Mouse (Mus musculus) granulocyte monocyte progenitor cell, adult 5-6 weeks (primary cell): ENCODE measurements at regions not wholly inside any gene's neighbourhood (a gene's known extent, or its start where the extent isn't known, plus 50 kb on each side); places are given as distances from the start of the nearest gene placed in this dataset.

ENCODE experiments used
- ATAC-seq: replicated peaks from 2 replicates; pipeline ENCODE4 v1.8.0; 2016; ENCODE audit warnings: mild to moderate bottlenecking, moderate TSS enrichment, inconsistent platforms; ENCODE audit not compliant: poor library complexity, severe bottlenecking

DNA sequence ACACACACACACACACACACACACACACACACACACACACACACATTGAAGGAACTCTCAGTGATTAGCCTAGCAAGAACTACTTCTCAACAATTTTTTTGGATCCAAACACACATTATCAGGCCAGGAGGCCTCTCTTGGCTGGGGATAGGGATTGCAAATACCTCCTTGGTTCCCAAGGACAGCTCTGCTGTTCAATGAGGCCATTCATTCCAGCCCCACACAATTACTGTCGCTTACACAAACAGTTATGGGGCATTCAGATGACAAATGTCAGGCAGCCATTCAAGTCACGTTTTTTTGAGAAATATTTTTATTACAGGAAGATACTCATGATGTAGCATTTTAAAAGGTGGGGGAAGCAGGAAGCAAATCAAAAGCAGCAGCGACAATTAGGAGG, 540.1 kb downstream of the Dhx35 start:
- ATAC-seq, result no peak

DNA sequence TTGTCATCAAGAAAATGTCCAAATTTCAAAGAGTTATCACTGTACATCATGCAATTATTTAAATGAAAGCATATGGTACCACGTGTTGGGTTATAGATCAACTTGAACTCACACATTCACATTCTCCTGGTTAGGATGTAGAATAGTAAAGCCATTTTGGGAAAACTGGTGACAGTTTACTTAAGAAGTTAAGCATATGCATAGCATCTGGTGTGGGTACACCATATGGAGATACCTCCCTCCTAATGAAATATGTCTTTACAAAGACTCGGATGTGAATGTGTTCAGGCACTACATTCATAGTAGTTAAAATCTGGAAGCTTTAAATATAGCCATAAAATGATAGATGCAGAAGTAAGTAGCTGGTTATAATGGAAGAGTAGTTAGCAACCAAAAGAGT, 542.0 kb downstream of the Dhx35 start:
- ATAC-seq, result no peak

DNA sequence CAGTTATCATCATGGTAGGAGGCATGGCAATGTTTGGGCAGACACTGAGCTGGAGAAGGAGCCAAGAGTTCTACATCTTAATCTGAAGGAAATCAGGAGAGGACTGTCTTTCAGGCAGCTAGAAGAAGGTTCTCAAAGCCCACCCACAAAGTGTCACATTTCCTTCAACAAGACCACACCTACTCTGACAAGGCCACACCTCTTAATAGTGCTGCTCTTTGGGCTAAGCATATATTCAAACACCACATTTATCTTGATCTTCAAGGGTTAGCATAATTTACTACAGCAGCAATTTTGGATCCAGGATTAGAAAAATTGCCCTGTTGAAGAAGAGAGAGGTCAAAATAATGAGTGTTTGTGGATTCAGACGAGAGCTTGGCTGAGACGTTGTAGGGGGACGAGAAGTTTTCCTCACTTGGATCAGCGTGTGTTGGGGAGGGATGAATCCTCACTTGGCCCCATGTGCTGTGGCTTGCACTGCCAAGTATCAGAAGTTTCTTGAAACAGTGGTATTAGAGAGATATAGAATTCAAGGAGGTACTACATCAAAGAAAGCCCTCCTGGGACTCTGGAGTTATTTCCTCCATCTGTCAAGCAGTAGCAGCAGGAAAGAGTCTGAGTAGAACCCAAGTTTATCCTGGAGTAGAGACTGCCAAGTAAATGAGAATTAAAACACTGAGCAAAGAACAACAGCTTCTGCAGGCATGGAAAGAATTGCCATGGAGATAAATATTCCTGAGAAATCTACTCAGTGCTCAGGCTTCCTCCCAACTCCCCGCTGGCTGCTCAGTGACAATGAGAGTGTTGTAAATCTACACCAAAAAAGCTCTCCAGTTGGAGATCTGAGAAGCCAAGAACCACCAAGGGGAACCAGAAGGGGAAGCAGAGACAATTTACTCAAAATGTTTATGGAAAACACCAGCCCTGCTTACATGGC, 549.3 kb downstream of the Dhx35 start:
- ATAC-seq, result no peak

- ATAC-seq, result no peak
Observed at GRCm38 (mm10) chr2:159354247-159354646, 559.6 kb downstream of the Dhx35 start.

DNA sequence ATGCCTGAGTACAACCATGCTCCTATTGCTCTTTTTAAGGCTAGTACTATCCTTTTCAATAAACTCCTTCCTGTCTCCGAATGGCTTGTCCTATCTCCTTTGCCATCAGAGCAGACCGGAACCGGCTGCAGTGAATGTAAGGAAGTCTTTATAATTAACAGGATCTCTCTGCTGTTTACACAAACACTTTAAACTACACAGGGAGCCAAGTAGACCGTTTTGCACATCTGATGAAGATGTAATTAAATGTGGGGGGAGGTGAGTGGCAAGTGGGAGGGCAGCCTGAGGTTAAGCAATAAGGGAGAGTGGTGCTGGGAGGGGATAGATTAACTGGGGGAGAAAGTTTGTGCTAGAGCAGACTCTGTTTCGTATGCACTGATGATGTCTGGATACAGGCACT, 561.9 kb downstream of the Dhx35 start:
- ATAC-seq, result no peak

DNA sequence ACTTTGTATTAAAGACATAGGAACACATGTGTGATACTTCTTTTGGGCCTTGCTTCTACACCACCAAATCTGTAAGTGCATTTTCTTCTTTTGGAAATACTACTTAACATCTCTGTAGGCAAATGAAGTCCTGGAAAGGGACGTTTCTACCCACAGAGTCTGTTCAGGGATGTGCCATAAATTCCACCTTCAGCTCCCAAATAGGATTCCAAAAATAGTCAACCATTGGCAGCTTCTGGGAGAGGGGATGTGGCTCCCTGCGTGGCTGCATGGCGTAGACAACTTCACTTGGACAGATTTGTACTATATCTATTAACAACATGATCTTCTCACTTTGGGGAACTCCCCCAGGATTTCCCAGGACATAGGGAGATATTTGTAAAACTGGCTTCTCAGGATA, 566.8 kb downstream of the Dhx35 start:
- ATAC-seq, result no peak

DNA sequence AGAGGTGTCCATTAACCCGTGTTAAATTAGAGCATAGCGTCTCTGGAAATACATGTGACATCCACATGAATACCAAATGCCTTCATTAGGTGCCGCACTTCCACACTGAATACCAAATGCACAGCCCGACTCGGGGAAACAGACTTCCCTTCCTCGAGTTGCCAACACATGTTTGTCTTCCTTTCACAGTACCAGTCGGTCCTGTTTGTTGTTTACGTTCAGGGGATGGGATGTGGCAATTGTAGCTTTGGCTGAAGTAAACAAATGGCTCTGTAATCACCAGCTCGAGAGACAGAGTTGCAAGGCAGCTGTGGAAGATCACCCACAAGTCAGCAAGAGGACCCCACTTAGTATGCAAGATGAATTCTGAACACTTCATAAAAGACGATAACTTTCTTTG, 598.3 kb downstream of the Dhx35 start:
- ATAC-seq, result no peak

DNA sequence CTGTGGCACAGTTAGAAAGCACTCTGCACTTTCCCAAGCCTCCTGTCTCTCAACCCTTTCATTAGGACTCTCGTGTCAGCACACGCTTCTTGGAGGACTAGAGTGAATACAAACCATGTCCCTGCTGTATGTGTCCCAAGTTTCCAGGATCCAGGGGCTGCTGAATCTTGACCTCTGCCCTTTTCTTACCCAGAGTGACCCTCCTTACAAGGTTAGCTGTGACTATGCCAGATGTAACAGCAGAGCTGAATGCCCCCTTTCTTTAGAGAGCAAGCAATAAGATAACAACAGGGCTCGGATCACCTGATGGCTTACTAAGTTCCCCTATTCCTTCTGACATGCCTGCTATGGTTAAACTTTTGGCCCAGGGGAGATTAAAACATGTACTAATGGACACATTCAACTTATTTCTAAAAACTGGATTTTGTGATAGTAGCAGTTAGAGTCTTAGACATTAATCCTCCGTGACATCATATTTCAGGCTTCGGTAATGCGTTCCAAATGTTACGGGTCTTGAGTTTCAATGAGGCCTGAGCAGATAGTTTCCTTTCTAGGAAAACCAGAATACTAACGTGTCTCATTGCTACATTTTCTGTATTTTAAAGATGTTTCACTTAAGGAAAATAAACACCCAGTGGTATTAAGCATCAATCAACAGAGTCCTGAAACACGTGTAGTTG, 607.0 kb downstream of the Dhx35 start:
- no peak for ATAC-seq

- ATAC-seq, result no peak
Observed at GRCm38 (mm10) chr2:159404940-159405339, 610.3 kb downstream of the Dhx35 start.

- no peak for ATAC-seq
Observed at GRCm38 (mm10) chr2:159414599-159414998, 620.0 kb downstream of the Dhx35 start.

- no peak for ATAC-seq
Observed at GRCm38 (mm10) chr2:159418371-159418940, 623.8 kb downstream of the Dhx35 start.

DNA sequence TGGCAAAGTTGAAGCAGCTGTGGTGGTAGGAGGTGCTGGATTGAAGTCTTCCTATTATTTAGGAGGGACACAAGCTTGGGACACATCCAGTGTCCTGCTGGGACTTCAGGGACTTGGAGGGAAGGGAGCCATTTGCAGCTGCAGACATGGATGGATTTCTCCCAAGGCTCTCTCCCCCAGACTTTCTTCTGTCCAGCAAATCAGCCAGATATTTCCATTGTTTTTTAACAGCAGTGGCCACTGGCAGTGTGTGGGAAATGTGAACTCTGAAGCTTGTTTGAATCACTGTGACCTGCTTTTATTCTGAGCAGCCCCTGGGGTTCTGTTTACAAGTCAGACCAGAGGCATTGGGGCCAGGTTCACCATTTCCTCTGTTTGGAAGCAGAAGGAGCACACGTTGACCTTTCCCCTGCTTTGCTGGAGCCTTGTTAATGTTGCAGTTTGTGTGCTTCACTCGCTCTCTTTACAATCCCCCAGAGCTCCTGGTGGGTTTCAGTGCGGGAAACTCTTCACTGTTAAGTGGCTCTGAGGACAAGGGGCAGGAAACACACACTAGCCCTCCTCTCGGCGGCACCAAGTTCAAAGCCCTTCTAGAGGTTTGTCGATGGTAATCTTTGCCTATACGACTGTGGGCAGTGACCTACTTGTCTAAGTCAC, 627.8 kb downstream of the Dhx35 start:
- no peak for ATAC-seq

DNA sequence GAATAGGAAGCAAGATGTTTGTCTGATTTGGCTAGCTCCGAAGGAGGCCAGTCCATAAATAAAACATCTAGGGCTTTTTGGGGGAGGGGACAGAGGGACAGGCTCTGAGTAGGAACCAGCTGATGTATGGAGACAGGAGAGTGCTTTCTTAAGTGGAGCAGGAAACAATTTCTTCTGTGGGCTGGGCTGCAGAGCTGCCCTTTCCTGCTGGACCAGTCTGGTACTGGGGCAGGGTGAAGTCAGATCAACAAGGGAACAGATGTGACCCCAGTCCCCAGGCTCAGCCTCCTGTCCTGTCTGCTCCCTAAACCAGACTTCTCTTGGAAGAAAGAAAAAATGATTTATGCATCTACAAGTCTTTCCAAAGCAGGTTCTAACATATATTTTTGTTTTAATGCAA, 633.6 kb downstream of the Dhx35 start:
- ATAC-seq, result no peak

- no peak for ATAC-seq
Observed at GRCm38 (mm10) chr2:159430577-159431329, 636.1 kb downstream of the Dhx35 start.

GRCm38 (mm10) chr2:159438961-159439360, 644.4 kb downstream of the Dhx35 start:
- no peak for ATAC-seq

DNA sequence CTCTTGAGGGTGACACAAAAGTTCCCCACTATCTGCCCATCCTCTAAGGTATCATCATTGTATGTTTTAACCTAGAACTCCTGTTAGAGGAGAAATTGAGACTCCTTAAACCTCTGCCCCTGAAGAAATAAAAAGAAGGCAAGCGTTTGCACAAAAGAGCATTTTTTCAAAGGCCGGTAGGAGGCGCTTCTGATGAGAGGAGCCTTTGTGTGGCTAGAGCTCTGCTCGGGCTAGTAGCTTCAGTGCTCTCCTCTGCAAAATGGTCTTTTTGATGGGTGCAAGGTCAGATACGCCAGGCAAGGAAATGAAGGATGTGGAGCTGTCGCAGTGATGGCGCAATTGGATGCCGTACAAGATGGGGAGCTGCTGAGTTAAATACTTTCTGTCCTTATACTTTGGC, 649.0 kb downstream of the Dhx35 start:
- no peak for ATAC-seq

DNA sequence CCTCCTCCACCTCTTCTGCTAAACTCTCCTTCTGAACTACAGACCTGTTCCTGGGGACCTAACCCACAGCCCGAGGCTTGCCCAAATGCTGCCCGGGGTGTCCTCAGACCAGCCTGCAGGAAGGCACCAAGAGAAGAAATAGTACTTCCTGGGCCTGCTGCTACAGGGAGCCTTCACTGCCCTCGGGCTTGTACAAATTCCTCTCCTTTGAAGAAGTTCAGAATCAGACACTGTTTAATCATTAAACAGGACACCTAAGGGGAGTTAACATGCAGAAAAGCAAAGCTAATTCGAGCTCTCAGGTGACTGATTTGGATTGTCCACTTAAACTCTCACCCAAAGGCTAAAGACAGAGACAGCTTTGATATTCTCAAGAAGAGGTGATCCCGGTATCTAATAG, 651.8 kb downstream of the Dhx35 start:
- ATAC-seq, result no peak

DNA sequence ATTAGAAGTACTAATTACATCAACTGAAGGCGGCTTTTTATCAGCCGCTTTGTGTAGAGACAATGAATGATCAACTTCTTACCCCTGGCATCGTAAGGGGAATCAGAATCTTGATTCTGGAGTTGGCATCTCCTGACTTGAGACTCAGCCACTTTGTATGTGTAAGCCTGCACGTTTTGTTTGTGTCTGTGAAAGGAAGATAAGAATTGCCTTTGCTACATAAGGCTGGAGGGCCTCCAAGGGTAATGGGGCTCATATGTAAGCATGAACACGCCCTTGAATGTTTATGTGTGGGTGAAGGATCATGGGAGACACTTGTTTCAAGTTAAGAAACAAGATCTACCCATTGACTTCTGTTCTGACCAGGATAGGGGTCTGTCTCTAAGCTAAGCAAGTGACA, 652.3 kb downstream of the Dhx35 start:
- ATAC-seq, result no peak

- ATAC-seq, result no peak
Observed at GRCm38 (mm10) chr2:159448976-159449375, 654.4 kb downstream of the Dhx35 start.

- ATAC-seq, result no peak
Observed at GRCm38 (mm10) chr2:159451439-159451838, 656.8 kb downstream of the Dhx35 start.
